Mouse (Mus musculus): ENCODE data around the gene Grm8.

Gene Grm8

GRCm38 (mm10) chr6:27645054-27645453, 489.9 kb downstream of the Grm8 start:
- DNase-seq (ENCODE audit: low read depth) = no peak

GRCm38 (mm10) chr6:27635898-27636297, 499.1 kb downstream of the Grm8 start:
- DNase-seq (ENCODE audit: low read depth) = no peak

- DNase-seq (ENCODE audit: low read depth) = no peak
Observed at GRCm38 (mm10) chr6:27617472-27617871, 517.5 kb downstream of the Grm8 start.

GRCm38 (mm10) chr6:27580485-27580884, 554.5 kb downstream of the Grm8 start:
- DNase-seq (ENCODE audit: low read depth) = no peak

GRCm38 (mm10) chr6:27545516-27545915, 589.5 kb downstream of the Grm8 start:
- DNase-seq (ENCODE audit: low read depth) = no peak

- no peak for DNase-seq (ENCODE audit: low read depth)
Observed at GRCm38 (mm10) chr6:27517620-27518019, 617.4 kb downstream of the Grm8 start.

- DNase-seq (ENCODE audit: low read depth) = no peak
Observed at GRCm38 (mm10) chr6:27460998-27461397, 674.0 kb downstream of the Grm8 start.

- DNase-seq (ENCODE audit: low read depth) = no peak
Observed at GRCm38 (mm10) chr6:27408473-27408872, 726.5 kb downstream of the Grm8 start.

- DNase-seq (ENCODE audit: low read depth) = no peak
Observed at GRCm38 (mm10) chr6:27372416-27372815, 762.6 kb downstream of the Grm8 start.

- DNase-seq (ENCODE audit: low read depth) = no peak
Observed at GRCm38 (mm10) chr6:27371095-27371494, 763.9 kb downstream of the Grm8 start.

GRCm38 (mm10) chr6:27363775-27364174, 771.2 kb downstream of the Grm8 start:
- DNase-seq (ENCODE audit: low read depth) = no peak

GRCm38 (mm10) chr6:27360440-27360839, 774.5 kb downstream of the Grm8 start:
- no peak for DNase-seq (ENCODE audit: low read depth)

GRCm38 (mm10) chr6:27351147-27351546, 783.8 kb downstream of the Grm8 start:
- peak; percentile 40 for DNase-seq (ENCODE audit: low read depth)

- DNase-seq (ENCODE audit: low read depth) = peak; percentile 66
Observed at GRCm38 (mm10) chr6:27348272-27348671, 786.7 kb downstream of the Grm8 start.

- no peak for DNase-seq (ENCODE audit: low read depth)
Observed at GRCm38 (mm10) chr6:27346311-27346710, 788.7 kb downstream of the Grm8 start.

- no peak for DNase-seq (ENCODE audit: low read depth)
Observed at GRCm38 (mm10) chr6:27340131-27340530, 794.8 kb downstream of the Grm8 start.

GRCm38 (mm10) chr6:27318575-27318974, 816.4 kb downstream of the Grm8 start:
- no peak for DNase-seq (ENCODE audit: low read depth)

GRCm38 (mm10) chr6:27317422-27317821, 817.6 kb downstream of the Grm8 start:
- no peak for DNase-seq (ENCODE audit: low read depth)

- no peak for DNase-seq (ENCODE audit: low read depth)
Observed at GRCm38 (mm10) chr6:27316018-27316417, 819.0 kb downstream of the Grm8 start.

- DNase-seq (ENCODE audit: low read depth) = no peak
Observed at GRCm38 (mm10) chr6:27314273-27315009, 820.5 kb downstream of the Grm8 start.

- DNase-seq (ENCODE audit: low read depth) = no peak
Observed at GRCm38 (mm10) chr6:27310401-27310800, 824.6 kb downstream of the Grm8 start.

GRCm38 (mm10) chr6:27305351-27305750, 829.6 kb downstream of the Grm8 start:
- DNase-seq (ENCODE audit: low read depth) = no peak

GRCm38 (mm10) chr6:27264972-27265371, 870.0 kb downstream of the Grm8 start:
- DNase-seq (ENCODE audit: low read depth) = no peak

- DNase-seq (ENCODE audit: low read depth) = no peak
Observed at GRCm38 (mm10) chr6:27262611-27263010, 872.4 kb downstream of the Grm8 start.
